Mouse (Mus musculus) right cerebral cortex, postnatal 4 days (tissue): ENCODE data around the gene Apod.

ENCODE experiments used
- DNase-seq: peaks from one replicate; pipeline ENCODE4 v3.0.0-alpha.2; 2022

Gene Apod

GRCm38 (mm10) chr16:31278581-31278980 lies 36.0 kb downstream of the Apod start:
- no peak for DNase-seq

DNA sequence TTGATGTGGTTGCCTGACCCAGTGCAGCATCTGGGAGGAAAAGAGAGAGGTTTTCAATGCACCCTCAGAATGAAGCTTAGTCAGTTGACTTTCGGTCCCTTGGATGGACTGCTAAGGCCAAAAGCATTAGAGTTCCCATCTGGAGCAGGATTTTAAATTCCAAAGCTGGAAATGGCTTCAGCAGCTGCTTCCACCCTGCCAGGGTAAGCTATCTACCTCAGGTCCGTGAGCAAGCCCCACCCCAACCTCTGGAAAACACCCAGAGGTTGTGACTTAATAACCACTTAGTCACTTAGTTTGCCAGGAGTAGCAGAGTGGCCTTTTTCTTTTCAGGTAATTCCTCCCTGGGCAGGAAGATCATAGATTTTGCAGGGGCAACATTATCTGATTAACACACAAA lies 36.5 kb downstream of the Apod start:
- DNase-seq: no peak

- DNase-seq: no peak
These were observed 37.6 kb downstream of the Apod start for GRCm38 (mm10) chr16:31276962-31277361.

GRCm38 (mm10) chr16:31276539-31276938 lies 38.1 kb downstream of the Apod start:
- peak; percentile 22 for DNase-seq

GRCm38 (mm10) chr16:31274674-31275460 lies 39.7 kb downstream of the Apod start, which contains the start of gene Ppp1r2:
Ppp1r2 (minus strand) TSS chr16:31275277.
- peak; percentile 90 for DNase-seq

DNA sequence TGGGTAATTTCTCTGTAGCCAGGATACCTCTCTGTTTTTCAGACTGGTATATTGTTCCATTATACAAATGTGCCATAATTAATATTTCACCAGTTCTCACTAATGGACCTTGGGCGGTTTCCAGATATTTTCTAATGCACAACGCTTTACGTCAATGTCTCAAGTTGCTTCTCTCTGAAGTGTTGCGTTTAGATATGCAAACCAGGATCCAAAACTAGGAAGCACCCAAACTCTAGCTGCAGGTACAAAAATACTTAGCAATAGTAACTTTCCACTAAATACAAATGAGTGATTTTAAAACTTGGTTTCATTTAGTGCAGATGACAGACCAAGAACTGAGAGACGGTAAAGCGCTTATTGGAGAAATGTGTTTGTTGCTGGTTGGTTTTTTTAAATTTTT lies 40.5 kb downstream of the Apod start:
- DNase-seq: no peak

DNA sequence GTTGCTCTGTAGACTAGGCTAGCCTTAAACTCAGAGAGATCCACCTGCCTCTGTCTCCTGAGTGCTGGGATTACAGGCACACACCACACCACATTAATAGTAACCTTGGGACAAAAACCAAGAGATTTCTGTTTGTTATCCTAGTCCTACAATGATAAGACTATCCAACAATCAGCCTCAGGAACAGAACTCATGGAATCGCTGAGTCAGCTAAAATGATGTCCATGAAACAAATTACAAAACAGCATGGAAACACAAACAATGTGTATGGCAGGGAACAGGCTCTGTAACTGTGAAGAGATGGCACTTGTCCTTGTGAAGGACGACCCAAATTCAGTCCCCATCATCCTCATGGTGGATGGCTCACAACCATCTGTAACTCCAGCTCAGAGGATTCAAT lies 47.9 kb downstream of the Apod start:
- no peak for DNase-seq

GRCm38 (mm10) chr16:31256151-31256550 lies 58.5 kb downstream of the Apod start:
- no peak for DNase-seq

DNA sequence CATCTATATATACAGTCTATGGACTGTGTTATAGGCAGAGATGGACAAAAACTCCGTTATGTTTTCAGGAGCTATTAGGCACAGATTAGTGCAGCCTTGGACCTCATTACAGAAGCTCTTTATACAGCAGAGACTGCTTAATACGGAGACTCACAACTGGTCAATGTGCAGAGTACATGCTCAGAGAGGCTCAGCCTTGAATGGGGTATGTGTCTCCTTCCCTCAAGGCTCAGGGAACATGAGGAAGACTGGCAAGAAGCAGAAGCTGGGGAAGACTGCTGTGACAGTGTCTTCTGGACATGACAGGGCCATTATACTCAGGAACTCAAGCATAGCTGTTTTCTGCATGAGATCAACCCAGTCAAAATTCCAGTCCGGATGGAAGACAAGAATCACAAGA lies 58.9 kb downstream of the Apod start:
- DNase-seq: no peak

GRCm38 (mm10) chr16:31249401-31249800 lies 65.2 kb downstream of the Apod start:
- DNase-seq: no peak

- DNase-seq: no peak
These were observed 65.9 kb downstream of the Apod start for GRCm38 (mm10) chr16:31248717-31249116.

DNA sequence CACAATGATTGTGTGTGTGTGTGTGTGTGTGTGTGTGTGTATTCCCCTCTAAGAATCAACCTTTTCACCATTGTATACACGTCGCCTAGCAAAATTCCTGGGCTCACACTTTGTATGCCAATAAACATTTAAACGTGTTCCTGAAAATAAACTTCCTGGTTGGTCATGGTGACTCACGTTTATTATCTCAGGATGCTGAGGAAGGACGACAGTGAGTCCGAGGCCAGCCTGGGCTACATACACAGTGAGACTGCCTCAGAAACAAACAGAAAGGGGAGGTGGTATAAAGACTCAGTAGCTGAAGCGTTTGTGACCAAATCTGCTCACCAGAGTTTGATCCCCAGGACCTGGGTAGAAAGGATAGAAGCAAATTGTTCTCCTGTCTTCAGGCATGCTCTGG lies 67.2 kb downstream of the Apod start:
- no peak for DNase-seq
